In the genomic region with DNA sequence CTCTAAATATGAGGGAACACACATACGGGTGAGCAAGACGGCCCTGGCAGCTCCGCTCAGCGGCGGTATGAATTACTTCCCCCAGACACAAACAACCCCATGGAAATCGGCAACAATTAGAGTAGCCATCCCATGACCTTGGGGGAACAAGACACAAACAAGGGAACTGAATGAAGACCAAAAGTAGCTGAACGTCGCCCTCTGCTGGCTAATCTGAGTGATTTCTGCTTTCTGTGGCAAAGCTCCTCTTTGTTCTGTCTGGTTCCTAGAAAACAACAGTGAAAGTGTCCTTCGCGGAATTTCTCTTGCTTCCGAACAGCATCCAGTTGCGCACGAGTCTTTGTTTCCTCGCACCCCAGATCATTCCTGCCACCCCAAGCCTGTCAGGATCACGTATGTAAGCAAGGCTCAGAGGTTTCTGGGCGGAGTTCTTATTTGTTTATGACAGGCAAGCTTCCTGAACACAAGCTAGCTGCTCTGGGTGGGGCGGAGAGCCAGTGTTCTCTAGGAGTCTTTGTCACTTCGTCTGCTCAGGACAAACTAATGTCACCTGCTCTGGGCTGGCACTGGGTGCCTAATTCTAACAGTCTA, we compare ENCODE assay signal across 8 mouse cellular contexts. TPM values are rescaled to one million over a fixed set of nuclear protein-coding genes. Genes with fewer than 3 reads are reported as not detected.
DNase-seq lines count a peak whose midpoint lies in the region; ATAC-seq and TF ChIP-seq lines count a peak whose summit lies in the region.

A gene (plus strand): TSS at position 216 of the 591 bp plus-strand sequence.

- peak within 1 kb of the TSS; percentile 66 for H3K4me2 ChIP-seq in heart, embryonic 15.5 days
- H3K4me2 ChIP-seq in neural tube, embryonic 13.5 days = peak within 1 kb of the TSS; percentile 67

- DNase-seq in kidney, postnatal 10 days = peak; percentile 82
- DNase-seq in lung, adult 18-20 months = peak; percentile 68 to 76
- DNase-seq in testis, postnatal 14 days (ENCODE audit: low spot score) = peak; percentile 75

- no peaks in the 10 kb centered on the region; the same call in 1 of the 2 replicates for H3K27me3 ChIP-seq in ES-Bruce4 (ENCODE audit: control insufficient read depth, insufficient read depth, low read length, poor library complexity, severe bottlenecking)
- no peaks in the 10 kb centered on the region for H3K27me3 ChIP-seq in heart, embryonic 15.5 days
- no peaks in the 10 kb centered on the region for H3K27me3 ChIP-seq in neural tube, embryonic 13.5 days

- H3K9me3 ChIP-seq in ES-Bruce4 (replicated peaks; ENCODE audit: control insufficient read depth, insufficient read depth, low read length, poor library complexity, severe bottlenecking) = no peaks in the 10 kb centered on the region
- H3K9me3 ChIP-seq in heart, embryonic 15.5 days (replicated peaks) = no peaks in the 10 kb centered on the region
- H3K9me3 ChIP-seq in neural tube, embryonic 13.5 days = no peaks in the 10 kb centered on the region

- under 1% methylated on average over 18 of the region's 18 CpGs for WGBS in bone marrow, adult 2 months
- WGBS in heart, embryonic 15.5 days = 4% methylated on average over 18 of the region's 18 CpGs
- WGBS in neural tube, embryonic 13.5 days = 2% methylated on average over 18 of the region's 18 CpGs

- no peaks in the 10 kb centered on the region for H3K4me1 ChIP-seq in ES-Bruce4 (ENCODE audit: control insufficient read depth, insufficient read depth, low read length)
- peaks cover 3% of the 10 kb centered on the region; the same call in 1 of the 2 replicates for H3K4me1 ChIP-seq in bone marrow, adult 2 months (ENCODE audit: control insufficient read depth, insufficient read depth, low read length)
- peaks cover 44% of the 10 kb centered on the region for H3K4me1 ChIP-seq in heart, embryonic 15.5 days (replicated peaks)
- peaks cover 78% of the 10 kb centered on the region for H3K4me1 ChIP-seq in neural tube, embryonic 13.5 days (replicated peaks)

- no peak for TF ChIP-seq EP300 in ES-Bruce4 (IDR thresholded peaks at IDR 0.05; ENCODE audit: insufficient read depth, low read depth, low read length)

- H3K27ac ChIP-seq in ES-Bruce4 (ENCODE audit: insufficient read depth, low read length) = no peak within 1 kb of the TSS
- peak within 1 kb of the TSS; percentile 61 for H3K27ac ChIP-seq in bone marrow, adult 2 months (ENCODE audit: control insufficient read depth, insufficient read depth, low read depth, low read length, poor library complexity)
- peak within 1 kb of the TSS; percentile 88 for H3K27ac ChIP-seq in heart, embryonic 15.5 days
- H3K27ac ChIP-seq in neural tube, embryonic 13.5 days (replicated peaks) = peak within 1 kb of the TSS; percentile 92

- peak; percentile 36 for TF ChIP-seq CTCF in ES-Bruce4 (IDR thresholded peaks at IDR 0.05; ENCODE audit: low read depth, low read length)
- TF ChIP-seq CTCF in bone marrow, adult 2 months (IDR thresholded peaks at IDR 0.05; ENCODE audit: control insufficient read depth, insufficient read depth, low read length) = peak; percentile 49; the same call in 1 of the 2 replicates

- no peak within 1 kb of the TSS for H3K9ac ChIP-seq in ES-Bruce4 (ENCODE audit: low read depth, poor library complexity, severe bottlenecking)
- peak within 1 kb of the TSS; percentile 57 for H3K9ac ChIP-seq in heart, embryonic 15.5 days
- H3K9ac ChIP-seq in neural tube, embryonic 13.5 days = peak within 1 kb of the TSS; percentile 89

- H3K36me3 ChIP-seq in ES-Bruce4 (ENCODE audit: control insufficient read depth, insufficient read depth, low read length, poor library complexity, severe bottlenecking) = no peaks in the 10 kb centered on the region
- H3K36me3 ChIP-seq in heart, embryonic 15.5 days = no peaks in the 10 kb centered on the region
- peaks cover 9% of the 10 kb centered on the region for H3K36me3 ChIP-seq in neural tube, embryonic 13.5 days

- ATAC-seq in erythroblast, adult 5-6 weeks (replicated peaks; ENCODE audit: low FRiP score, poor library complexity, severe bottlenecking) = peak; percentile 65
- peak; percentile 37; the same call in 1 of the 2 replicates for ATAC-seq in heart, embryonic 15.5 days (replicated peaks; ENCODE audit: insufficient number of reproducible peaks, insufficient read depth, low FRiP score, low read depth)
- ATAC-seq in neural tube, embryonic 13.5 days (ENCODE audit: low read depth) = peak; percentile 53

- peak within 1 kb of the TSS; percentile 28; the same call in 1 of the 2 replicates for H3K4me3 ChIP-seq in ES-Bruce4 (ENCODE audit: low read depth, low read length)
- H3K4me3 ChIP-seq in bone marrow, adult 2 months (replicated peaks; ENCODE audit: control insufficient read depth, low read depth, low read length) = peak within 1 kb of the TSS; percentile 70
- peak within 1 kb of the TSS; percentile 50 for H3K4me3 ChIP-seq in heart, embryonic 15.5 days
- peak within 1 kb of the TSS; percentile 50 for H3K4me3 ChIP-seq in neural tube, embryonic 13.5 days

- TF ChIP-seq POLR2A in ES-Bruce4 (IDR thresholded peaks at IDR 0.05; ENCODE audit: insufficient read depth, low read length) = no peak
- no peak for TF ChIP-seq POLR2A in bone marrow, adult 2 months (IDR thresholded peaks at IDR 0.05; ENCODE audit: borderline replicate concordance, control insufficient read depth, low read depth, low read length)

RNA-seq across cellular contexts. Expression of the gene that starts here (rescaled TPM):
- 0.90 and 1.1 TPM in 2 replicates for polyA plus RNA-seq in ES-Bruce4 (2011; ENCODE audit: insufficient read depth, insufficient read length, low read depth, missing spikeins)
- 27.9 and 31.9 TPM in 2 replicates for polyA plus RNA-seq in bone marrow, adult 2 months (2011; ENCODE audit: insufficient read depth, insufficient read length, low replicate concordance, missing spikeins)
- total RNA-seq in erythroblast, adult 5-6 weeks (2015; ENCODE audit: low replicate concordance) = 171 and 180 TPM in 2 replicates
- total RNA-seq in erythroblast, adult 5-6 weeks (2017; ENCODE audit: low replicate concordance) = 259 and 394 TPM in 2 replicates
- polyA plus RNA-seq in heart, embryonic 15.5 days (2015; fragmentation: Nextera tagmentation; extraction: Ambion mirVana) = 23.4 and 24.3 TPM in 2 replicates
- polyA plus RNA-seq in neural tube, embryonic 13.5 days (2015; fragmentation: Nextera tagmentation; extraction: Ambion mirVana) = 38.8 and 43.6 TPM in 2 replicates

Comparison
In these comparisons a context has a peak if more than half of its experiments do, and no peak if none do; other contexts are left out.
1. RNA of the gene that starts here (polyA plus RNA-seq): 38.8 to 43.6 TPM in neural tube, embryonic 13.5 days, 27.9 to 31.9 TPM in bone marrow, adult 2 months and 23.4 to 24.3 TPM in heart, embryonic 15.5 days; 0.90 to 1.1 TPM in ES-Bruce4; every median in the first group is over 10 times any median in the second.
2. Peak in every context shown above with its lines, with median percentiles within 50 percentile points of each other: H3K4me3 ChIP-seq, ATAC-seq and DNase-seq.